Mouse (Mus musculus) c-Kit-positive CD71-negative TER-119-negative erythroid progenitor cells, embryonic 14.5 days (primary cell): ENCODE measurements around the gene Lhpp.
A peak's percentile ranks its signal among the peaks of the same experiment; 100 is the strongest.

Experiments
- DNase-seq: peaks from one replicate; pipeline ENCODE4 v3.0.0-alpha.2; 2013; ENCODE audit warnings: low read depth

Gene Lhpp

GRCm38 (mm10) chr7:132712044-132712708, 101.7 kb downstream of the Lhpp start:
- no peak for DNase-seq

- DNase-seq = no peak
These were observed 102.5 kb downstream of the Lhpp start for GRCm38 (mm10) chr7:132712956-132713355.

- DNase-seq = no peak
These were observed 103.2 kb downstream of the Lhpp start for GRCm38 (mm10) chr7:132713483-132714126.

- no peak for DNase-seq
These were observed 103.9 kb downstream of the Lhpp start for GRCm38 (mm10) chr7:132714236-132714923.

DNA sequence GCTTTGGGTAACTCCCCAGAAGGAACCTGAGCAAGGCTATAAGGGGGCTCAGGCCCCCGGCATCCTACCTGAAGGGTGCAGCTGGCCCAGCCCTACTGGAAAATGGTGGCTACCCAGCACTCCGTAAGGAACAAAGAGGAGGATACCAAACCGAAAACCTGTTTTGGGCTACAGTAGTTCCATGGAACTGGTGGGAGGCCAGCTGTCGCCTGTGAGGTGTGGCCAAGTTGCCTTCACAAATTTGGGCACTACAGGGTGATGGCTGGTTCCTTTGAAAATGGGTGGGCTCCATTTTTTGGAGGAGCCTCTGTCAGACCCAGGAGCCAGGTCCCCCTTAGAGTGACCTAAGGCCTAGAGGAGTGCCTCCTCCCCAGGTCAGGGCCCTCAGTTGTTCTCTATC, 104.8 kb downstream of the Lhpp start:
- no peak for DNase-seq

DNA sequence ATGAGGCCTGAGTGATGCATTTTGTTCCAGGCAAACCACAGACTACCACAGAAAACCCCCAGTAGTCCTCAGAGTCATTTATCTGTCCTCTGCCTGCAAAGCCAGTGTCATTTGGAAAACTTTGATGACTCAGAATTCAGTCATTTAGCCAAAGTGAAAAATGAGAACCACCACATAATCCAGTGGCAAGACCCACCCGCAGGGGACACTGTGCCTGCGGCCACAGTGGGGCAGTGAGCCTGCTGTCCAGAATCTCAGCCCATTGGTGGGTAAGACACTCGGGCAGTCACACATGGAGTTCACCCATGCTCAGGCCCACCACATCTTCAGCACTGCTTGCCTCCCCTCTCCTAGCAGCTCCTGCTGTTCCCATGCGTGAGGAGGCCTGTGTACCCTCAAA, 109.1 kb downstream of the Lhpp start:
- no peak for DNase-seq

DNA sequence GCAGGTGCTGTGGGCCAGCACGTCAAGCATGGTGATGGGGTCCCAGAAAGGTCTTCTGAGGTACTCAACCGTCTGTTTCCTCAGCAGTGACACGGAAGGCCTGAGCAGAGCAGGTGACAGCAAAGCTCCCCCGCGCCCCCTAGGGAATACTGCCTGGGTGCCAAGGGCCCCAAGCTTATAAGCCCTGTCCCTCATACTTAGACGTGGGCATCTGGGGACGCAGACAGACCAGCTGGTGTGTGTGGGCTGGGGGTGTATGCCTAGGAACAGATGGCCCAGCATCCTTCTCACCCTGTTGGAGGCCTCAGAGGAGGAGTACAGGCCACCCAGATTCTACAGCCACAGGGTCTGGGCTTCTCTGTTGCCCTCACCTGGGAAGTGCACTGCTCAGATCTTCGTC, 110.1 kb downstream of the Lhpp start:
- DNase-seq = no peak

DNA sequence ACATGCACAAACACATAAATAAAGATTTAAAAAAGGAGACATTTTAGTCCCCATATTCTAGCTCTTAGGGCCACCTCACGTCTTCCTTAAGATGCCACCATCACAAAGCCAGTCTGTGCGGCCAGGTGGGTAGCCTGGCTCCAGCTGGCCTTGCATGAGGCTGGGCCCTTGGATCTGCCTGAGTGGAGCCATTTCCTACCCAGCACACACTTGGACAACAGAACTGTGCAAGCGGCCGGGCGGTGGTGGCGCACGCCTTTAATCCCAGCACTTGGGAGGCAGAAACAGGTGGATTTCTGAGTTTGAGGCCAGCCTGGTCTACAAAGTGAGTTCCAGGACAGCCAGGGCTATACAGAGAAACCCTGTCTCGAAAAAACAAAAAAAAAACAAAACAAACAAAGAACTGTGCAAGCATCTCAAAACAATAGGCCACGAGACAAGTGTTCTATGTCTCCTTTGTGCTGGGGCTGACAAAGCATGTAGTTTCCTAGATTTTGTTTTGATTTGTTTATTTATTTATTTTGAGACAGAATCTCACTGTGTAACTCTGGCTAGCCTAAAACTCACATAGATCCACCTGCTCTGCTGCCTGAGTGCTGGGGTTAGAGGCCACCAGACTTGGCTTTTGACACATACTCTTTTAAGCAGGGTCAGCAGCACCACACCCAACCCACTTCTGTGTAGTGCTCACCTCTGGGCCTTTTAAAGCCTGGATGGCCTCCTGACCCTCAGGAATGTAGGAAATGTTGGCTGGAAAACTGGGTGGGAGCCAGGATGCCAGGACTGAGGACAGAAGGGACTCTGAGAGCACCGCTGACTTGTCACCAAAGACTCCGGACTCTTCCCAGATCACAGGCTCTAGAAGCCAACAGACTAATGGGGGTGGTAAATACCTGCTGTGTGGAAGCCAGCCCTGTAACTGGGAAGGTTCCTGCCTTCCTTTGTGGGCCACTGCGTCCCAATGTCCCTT, 112.2 kb downstream of the Lhpp start:
- DNase-seq = no peak

- no peak for DNase-seq
These were observed 113.5 kb downstream of the Lhpp start for GRCm38 (mm10) chr7:132723906-132724305.

DNA sequence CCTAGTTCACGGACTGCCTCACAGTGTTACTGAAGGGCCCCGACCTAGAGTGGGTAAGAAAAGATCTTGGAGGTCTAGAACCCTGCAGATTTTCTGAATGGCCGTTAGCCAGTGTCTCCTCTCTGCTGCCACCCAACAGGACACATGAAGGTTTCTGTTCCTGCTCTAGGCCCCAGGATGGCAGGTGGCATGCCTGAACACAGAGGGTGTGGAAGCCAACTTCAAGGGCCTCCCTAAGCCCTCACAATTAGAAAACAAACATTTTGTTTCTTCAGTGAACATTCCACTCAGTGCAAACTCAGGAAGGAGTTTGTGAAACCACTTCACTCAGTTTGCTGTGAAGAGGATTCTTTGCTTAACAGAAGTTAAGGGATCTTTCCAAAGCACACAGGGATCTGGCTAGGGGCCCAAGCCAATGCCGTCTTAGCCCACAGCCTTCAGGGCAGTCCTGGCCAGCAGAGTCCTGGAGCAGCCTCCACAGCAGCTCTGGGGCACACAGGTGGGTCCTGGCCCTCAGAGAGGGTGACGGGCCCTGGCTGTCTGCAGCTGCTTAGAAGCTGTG, 114.1 kb downstream of the Lhpp start:
- no peak for DNase-seq

DNA sequence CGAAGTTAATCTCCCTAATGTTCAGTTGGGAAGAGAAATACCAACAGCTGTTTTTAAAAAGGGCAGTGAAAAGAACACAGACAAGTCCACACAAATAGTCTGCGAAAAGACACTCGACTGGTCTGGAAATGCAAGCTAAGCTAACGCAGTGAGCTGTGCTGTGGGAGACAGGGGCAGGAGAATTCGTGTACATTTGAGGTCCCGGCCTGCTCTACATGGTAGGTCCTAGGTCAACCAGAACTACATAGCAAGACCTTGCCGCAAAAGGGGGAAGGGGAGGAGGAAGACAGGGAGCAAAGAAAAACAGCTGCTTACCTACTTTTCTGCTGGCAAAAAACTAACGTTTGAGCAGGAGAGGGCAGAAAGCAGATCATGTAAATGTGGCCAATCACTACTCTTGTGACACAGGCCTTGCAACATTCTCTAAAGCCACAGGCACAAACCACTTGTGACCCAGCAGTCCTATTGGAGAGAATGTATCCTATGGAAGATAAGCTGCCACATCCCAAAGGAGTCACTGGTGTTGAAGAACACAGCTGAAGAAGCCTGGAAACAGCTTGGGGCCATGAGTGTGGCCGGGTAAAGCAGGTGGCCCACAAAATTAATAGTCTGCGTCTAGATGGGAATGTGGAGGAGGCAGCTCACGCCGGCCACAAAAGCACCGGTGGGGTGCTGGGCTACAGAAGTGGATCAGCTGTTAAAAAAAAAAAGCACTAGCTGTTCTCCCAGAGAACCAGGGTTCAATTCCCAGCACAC, 115.8 kb downstream of the Lhpp start:
- DNase-seq = no peak

GRCm38 (mm10) chr7:132729093-132729831, 118.8 kb downstream of the Lhpp start:
- no peak for DNase-seq

DNA sequence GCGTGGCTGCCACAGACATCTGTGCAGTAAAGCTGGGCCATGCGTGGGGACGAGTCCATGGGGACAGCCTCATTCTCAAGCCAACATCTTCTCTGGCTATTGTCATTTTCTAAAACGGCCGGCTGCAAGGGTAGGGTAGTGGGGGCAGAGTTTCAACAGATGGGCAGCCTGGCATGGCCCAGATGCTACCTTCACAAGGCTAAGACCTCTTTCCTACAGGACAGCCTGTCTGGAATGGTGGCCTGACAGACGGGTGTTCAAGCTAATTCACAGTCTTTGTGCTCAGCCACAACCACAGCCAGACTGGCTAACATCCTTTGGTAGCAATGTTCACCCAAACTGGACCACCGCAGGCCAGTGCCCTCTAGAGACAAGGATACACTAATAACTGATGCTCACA, 120.1 kb downstream of the Lhpp start:
- no peak for DNase-seq

GRCm38 (mm10) chr7:132731558-132731957, 121.1 kb downstream of the Lhpp start:
- no peak for DNase-seq

DNA sequence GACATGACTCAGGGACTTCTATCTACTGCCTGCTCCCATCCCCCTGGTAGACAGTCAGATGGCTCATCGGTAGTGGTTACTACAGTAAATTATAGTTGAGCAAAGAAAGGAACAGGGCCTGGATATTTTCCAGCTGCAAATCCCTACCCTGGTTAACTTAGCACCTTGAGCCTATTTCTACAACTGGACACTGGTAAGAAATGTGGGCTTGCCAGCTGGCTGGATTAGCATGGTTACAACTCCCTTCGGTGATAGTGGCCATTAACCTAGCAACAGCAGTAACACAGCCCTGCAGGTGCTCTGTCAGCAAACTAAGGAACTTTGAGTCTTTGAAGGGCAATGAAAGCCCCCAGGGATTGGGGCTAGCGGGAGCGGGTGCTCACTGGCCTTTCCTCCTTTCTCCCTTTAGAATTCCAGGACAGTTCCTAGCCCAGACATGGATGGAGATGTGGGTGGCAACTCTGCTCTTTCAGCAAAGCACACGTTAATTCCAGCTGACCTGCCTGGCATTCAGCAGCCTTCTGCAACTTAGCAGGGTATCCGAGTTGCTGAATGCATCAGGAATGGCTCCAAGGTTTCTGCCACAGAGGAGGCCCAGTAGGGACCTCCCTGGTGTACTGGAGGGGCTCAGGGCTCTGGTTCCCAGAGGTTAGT, 121.8 kb downstream of the Lhpp start:
- DNase-seq = no peak

GRCm38 (mm10) chr7:132733521-132733920, 123.1 kb downstream of the Lhpp start:
- DNase-seq = no peak

- DNase-seq = no peak
These were observed 123.8 kb downstream of the Lhpp start for GRCm38 (mm10) chr7:132734222-132734621.

DNA sequence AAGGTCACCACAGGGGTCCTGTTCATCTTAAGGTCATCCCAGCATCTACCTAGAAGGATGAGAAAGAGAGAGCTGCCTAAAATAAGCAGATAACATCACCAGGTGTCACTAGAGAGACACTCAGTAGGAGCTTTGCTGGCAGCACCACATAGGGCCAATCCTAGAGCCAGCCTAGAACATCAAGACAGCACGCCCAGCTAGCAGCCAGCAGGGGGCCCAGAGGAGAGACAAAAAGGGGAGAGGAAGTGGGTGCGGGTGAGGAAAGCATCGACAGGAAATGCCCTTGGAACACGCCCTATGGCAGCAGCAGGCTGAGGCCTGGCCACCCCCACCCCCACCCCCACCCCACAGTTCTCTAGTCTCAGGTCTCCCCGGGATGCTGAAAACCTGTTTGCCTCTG, 124.7 kb downstream of the Lhpp start:
- peak; percentile 88 for DNase-seq

- DNase-seq = no peak
These were observed 125.8 kb downstream of the Lhpp start for GRCm38 (mm10) chr7:132736099-132736862.
